Mouse (Mus musculus): Measurements from ENCODE around the gene Ldlrad3. TPM values are rescaled to one million over a fixed set of nuclear protein-coding genes. Genes with fewer than 3 reads are reported as not detected.
A peak's percentile ranks its signal among the peaks of the same experiment; 100 is the strongest.

Gene Ldlrad3
- polyA plus RNA-seq, 1 experiment from 2014 or later, result 7.2 TPM

DNA sequence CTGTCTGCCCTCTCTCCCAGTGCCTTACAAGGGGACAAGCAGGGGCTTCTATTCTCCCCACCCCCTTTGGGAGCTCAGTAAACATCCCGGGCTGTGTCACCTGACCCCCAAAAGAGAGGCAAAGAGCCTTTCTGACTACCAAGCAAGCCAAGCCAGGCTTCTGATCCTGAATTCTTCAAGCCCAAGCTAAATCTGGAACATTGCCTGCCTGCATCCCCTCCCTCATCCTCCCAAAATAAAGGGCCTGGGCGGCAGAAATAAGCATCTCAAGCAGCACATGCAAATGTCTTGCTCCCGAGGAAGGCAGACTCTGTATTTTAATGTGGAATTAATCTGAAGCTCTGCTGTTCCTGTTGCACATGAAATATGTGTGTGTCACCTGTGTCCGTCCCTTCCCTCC is 85.7 kb downstream of the Ldlrad3 start:
- H3K4me1 ChIP-seq (ENCODE audit: control insufficient read depth, low read depth, low read length), result no peaks in the 10 kb centered on the region
- H3K27ac ChIP-seq (ENCODE audit: low read length), result no peak overlapping the region
- no peaks in the 10 kb centered on the region for H3K36me3 ChIP-seq (ENCODE audit: control insufficient read depth, insufficient read depth)
- 49% methylated on average over 4 of the region's 4 CpGs for WGBS (ENCODE audit: insufficient replicate concordance)
- H3K9ac ChIP-seq (ENCODE audit: low read depth, low read length), result no peak overlapping the region
- no peaks in the 10 kb centered on the region for H3K9me3 ChIP-seq (replicated peaks; ENCODE audit: control insufficient read depth, low read length)
- no peak for ATAC-seq (ENCODE audit: low read depth)
- no peaks in the 10 kb centered on the region for H3K27me3 ChIP-seq (ENCODE audit: control insufficient read depth, insufficient read depth, low read depth, low read length)
- no peak overlapping the region for H3K4me2 ChIP-seq (ENCODE audit: low read depth, low read length)
- H3K4me3 ChIP-seq (ENCODE audit: low read depth, low read length), result no peak overlapping the region

GRCm38 (mm10) chr2:102099702-102100450 is 86.3 kb downstream of the Ldlrad3 start:
- H3K9me3 ChIP-seq (replicated peaks; ENCODE audit: control insufficient read depth, low read length), result no peaks in the 10 kb centered on the region
- no peak overlapping the region for H3K4me2 ChIP-seq (ENCODE audit: low read depth, low read length)
- H3K27me3 ChIP-seq (ENCODE audit: control insufficient read depth, insufficient read depth, low read depth, low read length), result no peaks in the 10 kb centered on the region
- H3K27ac ChIP-seq (ENCODE audit: low read length), result no peak overlapping the region
- no peak overlapping the region for H3K4me3 ChIP-seq (ENCODE audit: low read depth, low read length)
- ATAC-seq (ENCODE audit: low read depth), result no peak
- no peaks in the 10 kb centered on the region for H3K4me1 ChIP-seq (ENCODE audit: control insufficient read depth, low read depth, low read length)
- no peaks in the 10 kb centered on the region for H3K36me3 ChIP-seq (ENCODE audit: control insufficient read depth, insufficient read depth)
- no peak overlapping the region for H3K9ac ChIP-seq (ENCODE audit: low read depth, low read length)
- 65% methylated on average over 14 of the region's 14 CpGs for WGBS (ENCODE audit: insufficient replicate concordance)

DNA sequence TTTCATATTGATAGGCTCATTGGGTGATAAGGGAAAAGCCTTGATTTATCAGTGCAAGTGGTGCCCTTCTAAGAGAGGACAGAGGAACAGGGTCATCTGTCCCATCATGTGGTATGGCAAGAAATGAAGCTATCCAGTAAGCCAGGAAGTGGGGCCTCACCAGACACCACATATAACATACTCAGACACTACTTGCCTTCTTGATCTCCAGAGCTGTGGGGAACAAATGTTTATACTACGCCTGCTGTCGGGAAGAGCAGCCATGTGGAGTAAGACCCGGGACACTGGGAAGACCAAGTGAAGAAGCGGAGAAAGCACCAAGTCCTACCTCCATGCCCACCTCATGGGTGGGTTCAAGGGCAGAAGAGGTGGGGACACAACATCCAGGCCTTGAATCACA is 86.9 kb downstream of the Ldlrad3 start:
- no peak overlapping the region for H3K4me3 ChIP-seq (ENCODE audit: low read depth, low read length)
- H3K4me2 ChIP-seq (ENCODE audit: low read depth, low read length), result no peak overlapping the region
- no peaks in the 10 kb centered on the region for H3K27me3 ChIP-seq (ENCODE audit: control insufficient read depth, insufficient read depth, low read depth, low read length)
- H3K27ac ChIP-seq (ENCODE audit: low read length), result no peak overlapping the region
- no peak overlapping the region for H3K9ac ChIP-seq (ENCODE audit: low read depth, low read length)
- H3K9me3 ChIP-seq (replicated peaks; ENCODE audit: control insufficient read depth, low read length), result no peaks in the 10 kb centered on the region
- no peaks in the 10 kb centered on the region for H3K4me1 ChIP-seq (ENCODE audit: control insufficient read depth, low read depth, low read length)
- 55% methylated on average over 4 of the region's 4 CpGs for WGBS (ENCODE audit: insufficient replicate concordance)
- no peaks in the 10 kb centered on the region for H3K36me3 ChIP-seq (ENCODE audit: control insufficient read depth, insufficient read depth)
- ATAC-seq (ENCODE audit: low read depth), result no peak

GRCm38 (mm10) chr2:102094773-102095172 is 91.4 kb downstream of the Ldlrad3 start:
- Histone ChIP-seq H3K27me3 (ENCODE audit: control insufficient read depth, insufficient read depth, low read depth, low read length) (no peaks in the 10 kb centered on the region), H3K9ac (ENCODE audit: low read depth, low read length) (no peak overlapping the region), H3K9me3 (replicated peaks; ENCODE audit: control insufficient read depth, low read length) (no peaks in the 10 kb centered on the region), H3K4me3 (ENCODE audit: low read depth, low read length) (no peak overlapping the region), H3K4me1 (ENCODE audit: control insufficient read depth, low read depth, low read length) (no peaks in the 10 kb centered on the region), H3K36me3 (ENCODE audit: control insufficient read depth, insufficient read depth) (no peaks in the 10 kb centered on the region), H3K27ac (ENCODE audit: low read length) (no peak overlapping the region), H3K4me2 (ENCODE audit: low read depth, low read length) (no peak overlapping the region)
- WGBS (ENCODE audit: insufficient replicate concordance), result 68% methylated on average over 11 of the region's 11 CpGs
- no peak for ATAC-seq (ENCODE audit: low read depth)

GRCm38 (mm10) chr2:102094281-102094680 is 91.9 kb downstream of the Ldlrad3 start:
- WGBS (ENCODE audit: insufficient replicate concordance), result 70% methylated on average over 3 of the region's 3 CpGs
- Histone ChIP-seq H3K4me3 (ENCODE audit: low read depth, low read length) (no peak overlapping the region), H3K4me1 (ENCODE audit: control insufficient read depth, low read depth, low read length) (no peaks in the 10 kb centered on the region), H3K9me3 (replicated peaks; ENCODE audit: control insufficient read depth, low read length) (no peaks in the 10 kb centered on the region), H3K9ac (ENCODE audit: low read depth, low read length) (no peak overlapping the region), H3K36me3 (ENCODE audit: control insufficient read depth, insufficient read depth) (no peaks in the 10 kb centered on the region), H3K4me2 (ENCODE audit: low read depth, low read length) (no peak overlapping the region), H3K27me3 (ENCODE audit: control insufficient read depth, insufficient read depth, low read depth, low read length) (no peaks in the 10 kb centered on the region), H3K27ac (ENCODE audit: low read length) (no peak overlapping the region)
- no peak for ATAC-seq (ENCODE audit: low read depth)

DNA sequence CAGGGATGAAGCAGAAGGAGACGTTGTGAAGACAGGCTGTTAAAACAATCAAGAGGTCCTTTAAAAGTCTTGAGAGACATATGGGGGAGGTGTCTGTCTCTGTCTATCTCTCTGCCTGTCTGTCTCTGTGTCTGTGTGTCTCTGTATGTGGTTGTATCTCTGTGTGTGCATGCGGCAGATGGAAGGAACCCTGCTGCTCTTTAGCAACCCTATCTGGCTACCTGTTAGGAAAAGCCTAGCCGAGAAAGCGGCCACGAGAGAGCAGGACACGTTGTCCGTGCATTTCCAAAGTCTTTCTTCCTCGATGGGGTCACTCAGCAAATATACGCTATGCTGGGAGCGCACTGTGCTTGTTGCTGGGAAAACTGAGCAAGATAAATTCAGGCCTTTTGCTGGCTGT is 93.6 kb downstream of the Ldlrad3 start:
- 67% methylated on average over 10 of the region's 10 CpGs for WGBS (ENCODE audit: insufficient replicate concordance)
- no peak for ATAC-seq (ENCODE audit: low read depth)
- H3K36me3 ChIP-seq (ENCODE audit: control insufficient read depth, insufficient read depth), result no peaks in the 10 kb centered on the region

DNA sequence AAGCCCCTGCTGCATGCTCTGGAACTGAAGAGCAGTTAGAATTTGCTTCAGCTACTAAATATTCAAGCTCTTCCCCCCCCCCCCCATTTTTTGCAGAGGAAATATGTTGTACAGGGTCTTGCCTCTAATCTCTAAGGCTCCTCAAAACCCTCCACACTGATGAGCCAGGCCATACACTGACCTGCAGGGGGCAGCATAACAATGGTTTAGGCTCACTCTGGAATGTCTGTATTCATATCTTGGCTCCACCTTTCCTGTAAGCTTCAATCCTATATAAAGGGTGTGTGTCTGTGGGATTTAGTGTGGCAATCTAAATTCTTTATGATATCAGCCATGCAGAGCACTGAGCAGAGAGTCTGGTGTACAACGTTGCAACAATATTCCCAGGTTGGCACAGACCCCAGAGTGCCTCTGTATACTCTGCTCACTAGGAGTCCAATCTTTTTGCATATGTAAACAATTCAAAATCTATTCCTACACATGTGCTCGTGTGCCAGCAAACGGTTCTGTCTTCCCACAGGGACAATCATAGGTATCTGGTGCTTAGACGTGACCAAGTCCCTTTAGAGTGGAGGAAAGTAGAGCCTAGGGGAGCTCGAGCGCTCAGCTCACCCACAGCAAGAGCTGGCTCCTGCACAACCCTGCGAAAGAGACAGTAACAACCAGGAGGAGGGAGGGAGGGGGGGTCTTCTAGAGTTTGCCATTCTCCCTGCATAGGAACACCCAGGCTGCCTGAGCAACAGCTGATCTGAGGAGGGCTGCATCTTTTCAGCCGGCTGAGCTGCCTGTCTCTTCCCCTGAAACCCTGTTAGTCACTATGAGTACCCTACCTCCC is 94.5 kb downstream of the Ldlrad3 start:
- H3K36me3 ChIP-seq (ENCODE audit: control insufficient read depth, insufficient read depth), result no peaks in the 10 kb centered on the region
- H3K9me3 ChIP-seq (replicated peaks; ENCODE audit: control insufficient read depth, low read length), result no peaks in the 10 kb centered on the region
- ATAC-seq (ENCODE audit: low read depth), result peak; percentile 37; the same call in 1 of the 2 replicates
- 41% methylated on average over 8 of the region's 8 CpGs for WGBS (ENCODE audit: insufficient replicate concordance)
- no peak overlapping the region for H3K27ac ChIP-seq (ENCODE audit: low read length)
- H3K9ac ChIP-seq (ENCODE audit: low read depth, low read length), result no peak overlapping the region
- H3K4me2 ChIP-seq (ENCODE audit: low read depth, low read length), result no peak overlapping the region
- no peaks in the 10 kb centered on the region for H3K4me1 ChIP-seq (ENCODE audit: control insufficient read depth, low read depth, low read length)
- no peak overlapping the region for H3K4me3 ChIP-seq (ENCODE audit: low read depth, low read length)
- no peaks in the 10 kb centered on the region for H3K27me3 ChIP-seq (ENCODE audit: control insufficient read depth, insufficient read depth, low read depth, low read length)

More for the DNA sequence above, 93.6 kb downstream of the Ldlrad3 start:
- H3K9ac ChIP-seq (ENCODE audit: low read depth, low read length), result no peak overlapping the region
- H3K27me3 ChIP-seq (ENCODE audit: control insufficient read depth, insufficient read depth, low read depth, low read length), result no peaks in the 10 kb centered on the region
- H3K4me2 ChIP-seq (ENCODE audit: low read depth, low read length), result no peak overlapping the region
- no peak overlapping the region for H3K4me3 ChIP-seq (ENCODE audit: low read depth, low read length)
- H3K27ac ChIP-seq (ENCODE audit: low read length), result no peak overlapping the region
- H3K4me1 ChIP-seq (ENCODE audit: control insufficient read depth, low read depth, low read length), result no peaks in the 10 kb centered on the region
- no peaks in the 10 kb centered on the region for H3K9me3 ChIP-seq (replicated peaks; ENCODE audit: control insufficient read depth, low read length)

DNA sequence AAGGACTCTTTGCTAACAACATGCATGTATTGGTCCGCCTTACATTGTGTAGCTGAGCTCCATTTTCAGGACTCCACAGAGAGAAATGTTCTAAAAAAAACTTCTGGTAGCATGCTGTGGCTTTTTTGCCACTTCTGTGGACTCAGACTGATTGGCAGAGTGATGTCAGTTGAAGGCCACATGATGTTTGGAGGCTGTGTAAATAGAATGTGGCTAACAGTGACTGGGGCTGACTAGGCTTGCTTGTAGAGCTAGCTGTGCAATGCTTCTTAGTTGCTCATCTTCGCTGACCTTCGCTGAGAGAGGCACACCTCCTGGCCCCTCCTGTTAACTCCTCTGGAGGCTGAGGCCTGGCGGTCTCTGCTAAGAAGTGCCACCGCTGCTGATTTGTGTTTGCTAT is 98.4 kb downstream of the Ldlrad3 start:
- Histone ChIP-seq H3K27ac (ENCODE audit: low read length) (no peak overlapping the region), H3K9me3 (replicated peaks; ENCODE audit: control insufficient read depth, low read length) (no peaks in the 10 kb centered on the region), H3K9ac (ENCODE audit: low read depth, low read length) (no peak overlapping the region), H3K27me3 (ENCODE audit: control insufficient read depth, insufficient read depth, low read depth, low read length) (no peaks in the 10 kb centered on the region), H3K4me2 (ENCODE audit: low read depth, low read length) (no peak overlapping the region), H3K36me3 (ENCODE audit: control insufficient read depth, insufficient read depth) (no peaks in the 10 kb centered on the region), H3K4me3 (ENCODE audit: low read depth, low read length) (no peak overlapping the region), H3K4me1 (ENCODE audit: control insufficient read depth, low read depth, low read length) (no peaks in the 10 kb centered on the region)
- WGBS (ENCODE audit: insufficient replicate concordance), result 76% methylated on average over 5 of the region's 5 CpGs
- ATAC-seq (ENCODE audit: low read depth), result peak; percentile 66

GRCm38 (mm10) chr2:102086583-102086982 is 99.6 kb downstream of the Ldlrad3 start:
- Histone ChIP-seq H3K27me3 (ENCODE audit: control insufficient read depth, insufficient read depth, low read depth, low read length) (no peaks in the 10 kb centered on the region), H3K9me3 (replicated peaks; ENCODE audit: control insufficient read depth, low read length) (no peaks in the 10 kb centered on the region), H3K4me3 (ENCODE audit: low read depth, low read length) (no peak overlapping the region), H3K36me3 (ENCODE audit: control insufficient read depth, insufficient read depth) (0 out of 2 replicates have a peak, but pooled peaks cover under 1% of the 10 kb centered on the region), H3K4me2 (ENCODE audit: low read depth, low read length) (no peak overlapping the region), H3K9ac (ENCODE audit: low read depth, low read length) (no peak overlapping the region), H3K27ac (ENCODE audit: low read length) (no peak overlapping the region), H3K4me1 (ENCODE audit: control insufficient read depth, low read depth, low read length) (no peaks in the 10 kb centered on the region)
- ATAC-seq (ENCODE audit: low read depth), result no peak
- 87% methylated on average over 23 of the region's 23 CpGs for WGBS (ENCODE audit: insufficient replicate concordance)
